Mouse (Mus musculus) neural tube, embryonic 11.5 days (tissue): ENCODE measurements around the gene Col23a1. TPM values are rescaled to one million over a fixed set of nuclear protein-coding genes. Genes with fewer than 3 reads are reported as not detected.
"Not testable (repeated sequence)": the region's sequence is repeated elsewhere in the genome, so short reads cannot be mapped to it uniquely, and the experiment has no call there.

Experiments used
- ATAC-seq: fragments of 200-750 bp; cut with Nextera tagmentation; 2 replicates; pipeline ENCODE4 v1.8.0; 2017; ENCODE audit warnings: moderate number of reproducible peaks, mild to moderate bottlenecking, moderate TSS enrichment, moderate library complexity; ENCODE audit not compliant: insufficient read depth, low FRiP score, low TSS enrichment
- DNase-seq: peaks from one replicate; pipeline ENCODE4 v3.0.0-alpha.2; 2015; ENCODE audit warnings: low spot score
- H3K27ac ChIP-seq: fragments of 300-500 bp; sonication (generic); 2 replicates; pipeline ENCODE4 v1.5.1; 2014; ENCODE audit warnings: low read depth, mild to moderate bottlenecking, low read length
- H3K27me3 ChIP-seq: fragments of 300-500 bp; sonication (generic); 2 replicates; pipeline ENCODE4 v1.6.1; 2014; ENCODE audit warnings: mild to moderate bottlenecking, low read length, mixed read lengths; ENCODE audit not compliant: control insufficient read depth, insufficient read depth
- H3K36me3 ChIP-seq: fragments of 300-500 bp; sonication (generic); 2 replicates; pipeline ENCODE4 v1.6.1; 2014; ENCODE audit warnings: mild to moderate bottlenecking, low read length, moderate library complexity, mixed read lengths; ENCODE audit not compliant: control insufficient read depth, insufficient read depth
- H3K4me1 ChIP-seq: fragments of 300-500 bp; sonication (generic); 2 replicates; pipeline ENCODE4 v1.6.1; 2014; ENCODE audit warnings: low read length, mixed read lengths; ENCODE audit not compliant: control insufficient read depth, insufficient read depth
- H3K4me2 ChIP-seq: fragments of 300-500 bp; sonication (generic); 2 replicates; pipeline ENCODE4 v1.6.1; 2014; ENCODE audit warnings: low read depth, mild to moderate bottlenecking, moderate library complexity
- H3K4me3 ChIP-seq: fragments of 300-500 bp; sonication (generic); 2 replicates; pipeline ENCODE4 v1.5.1; 2014; ENCODE audit warnings: low read depth, low read length
- H3K9ac ChIP-seq: fragments of 300-500 bp; sonication (generic); 2 replicates; pipeline ENCODE4 v1.6.1; 2014; ENCODE audit warnings: mild to moderate bottlenecking, low read length
- H3K9me3 ChIP-seq: fragments of 300-500 bp; sonication (generic); 2 replicates; pipeline ENCODE4 v1.6.1; 2016; ENCODE audit warnings: low read length; ENCODE audit not compliant: control insufficient read depth
- WGBS: fragments of 180-500 bp; shearing (Covaris S2); extraction: QIAGEN DNeasy Blood & Tissue Kit; methylation state at CpG from one replicate; pipeline ENCODE4 v1.1.7; 2014; 5-methylcytosine and 5-hydroxymethylcytosine counted together
- polyA plus RNA-seq: library from polyadenylated mRNA; unstranded; fragments of >200 nt; fragmentation: Nextera tagmentation; extraction: Ambion mirVana; gene quantifications from 2 replicates; pipeline ENCODE4 v1.2.1, GENCODE M21; 2014

Col23a1 gene
- polyA plus RNA-seq, 1 experiment from 2014 or later = 10.9 TPM

DNA sequence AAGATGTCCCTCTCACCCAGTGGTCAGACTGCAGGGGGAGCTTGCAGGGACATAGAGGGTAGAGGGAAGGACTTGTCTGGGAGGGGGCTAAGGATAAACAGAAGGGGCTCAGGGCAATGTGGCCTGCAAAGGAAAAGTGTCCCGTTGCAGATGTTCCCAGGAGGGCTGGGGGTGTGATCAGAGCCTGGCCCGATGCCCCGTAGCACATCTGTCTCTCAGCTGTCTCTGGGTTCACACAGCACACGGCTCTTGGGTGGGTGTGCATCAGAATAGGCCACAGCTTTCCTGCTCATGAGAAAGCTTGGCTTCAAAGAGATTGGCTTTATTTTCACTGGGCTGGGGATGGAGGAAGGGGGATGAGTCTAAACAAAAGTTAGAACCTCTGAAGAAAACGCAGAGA lies 62.1 kb downstream of the Col23a1 start:
- H3K9me3 ChIP-seq = no peaks in the 10 kb centered on the region
- 57% methylated on average over 5 of the region's 5 CpGs for WGBS
- H3K27me3 ChIP-seq = no peaks in the 10 kb centered on the region
- no peaks in the 10 kb centered on the region for H3K4me1 ChIP-seq
- no peaks in the 10 kb centered on the region for H3K36me3 ChIP-seq
- H3K4me3 ChIP-seq = no peak overlapping the region
- no peak for DNase-seq
- no peak overlapping the region for H3K27ac ChIP-seq
- no peak overlapping the region for H3K4me2 ChIP-seq
- ATAC-seq = no peak
- H3K9ac ChIP-seq = no peak overlapping the region

DNA sequence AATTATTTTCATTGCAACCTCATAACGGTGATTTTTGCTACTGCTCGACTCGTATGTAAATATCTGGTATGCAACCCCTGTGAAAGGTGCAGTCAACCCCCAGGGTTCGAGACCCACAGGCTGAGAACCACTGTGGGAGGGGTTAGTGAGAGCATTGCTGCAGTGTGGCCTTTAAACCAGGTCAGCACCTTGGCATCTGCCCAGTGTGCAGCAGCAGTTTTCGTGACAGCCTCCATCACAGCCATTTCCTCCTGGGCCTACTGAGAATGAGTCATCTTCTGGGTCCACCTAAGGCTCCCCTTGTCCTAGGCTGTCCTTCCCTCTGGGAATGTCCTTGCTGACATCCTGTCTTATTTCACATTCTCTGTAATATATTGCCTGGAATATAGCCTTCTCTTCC lies 64.0 kb downstream of the Col23a1 start:
- ATAC-seq = no peak
- 87% methylated on average over 5 of the region's 5 CpGs for WGBS

DNA sequence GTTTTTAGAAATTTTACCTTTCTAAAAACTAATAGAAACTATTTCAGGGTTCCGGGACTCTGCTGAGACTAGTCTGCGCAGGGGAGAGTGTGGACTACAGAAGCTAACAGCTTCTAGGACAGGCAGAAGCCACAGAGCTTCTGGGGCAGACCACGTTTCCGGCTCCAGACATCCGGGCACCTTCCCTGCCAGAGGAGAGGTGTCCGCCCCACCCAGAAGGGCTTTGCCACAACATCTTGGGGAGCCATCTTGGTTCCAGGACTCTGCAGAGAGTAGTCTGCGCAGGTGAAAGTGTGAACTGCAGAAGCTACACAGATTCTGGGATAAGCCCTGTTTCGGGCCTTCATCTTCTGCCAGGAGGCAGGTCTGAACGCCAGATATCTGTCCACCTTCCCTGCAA lies 69.3 kb downstream of the Col23a1 start:
- not testable (repeated sequence) for H3K4me2 ChIP-seq, DNase-seq, H3K9ac ChIP-seq, H3K9me3 ChIP-seq, H3K4me1 ChIP-seq, ATAC-seq, H3K27ac ChIP-seq, H3K27me3 ChIP-seq, H3K36me3 ChIP-seq, H3K4me3 ChIP-seq
- WGBS = 91% methylated on average over 9 of the region's 9 CpGs

More for the DNA sequence above, 64.0 kb downstream of the Col23a1 start:
- Histone ChIP-seq H3K9me3 (no peaks in the 10 kb centered on the region), H3K4me3 (no peak overlapping the region), H3K4me2 (no peak overlapping the region), H3K27ac (no peak overlapping the region), H3K4me1 (no peaks in the 10 kb centered on the region), H3K9ac (no peak overlapping the region), H3K27me3 (no peaks in the 10 kb centered on the region), H3K36me3 (no peaks in the 10 kb centered on the region)
- no peak for DNase-seq

DNA sequence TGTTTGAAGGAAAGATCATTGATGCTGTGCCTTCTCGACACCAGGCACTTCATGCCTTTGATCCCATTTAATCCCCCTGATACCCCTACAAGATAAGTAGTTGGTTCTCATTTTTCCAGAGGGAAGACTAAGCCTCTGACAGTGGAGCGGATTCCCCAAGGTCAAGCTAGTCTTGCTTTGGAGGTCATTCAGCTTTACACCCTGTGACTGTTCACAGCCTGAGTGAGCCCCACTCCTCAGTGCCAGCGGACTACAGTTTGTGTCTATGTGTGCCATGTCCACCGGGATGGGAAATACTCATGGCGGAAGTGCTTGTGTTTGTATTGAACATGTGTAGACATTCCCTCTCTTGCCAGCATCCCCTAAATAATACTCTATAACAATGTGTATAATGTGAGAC lies 74.6 kb downstream of the Col23a1 start:
- DNase-seq (no peak), ATAC-seq (no peak)
- no peaks in the 10 kb centered on the region for H3K4me1 ChIP-seq
- H3K27me3 ChIP-seq = no peaks in the 10 kb centered on the region
- no peaks in the 10 kb centered on the region for H3K36me3 ChIP-seq
- H3K9me3 ChIP-seq = no peaks in the 10 kb centered on the region
- H3K27ac ChIP-seq = no peak overlapping the region
- WGBS = 92% methylated on average over 5 of the region's 5 CpGs
- H3K4me3 ChIP-seq = no peak overlapping the region
- no peak overlapping the region for H3K9ac ChIP-seq
- H3K4me2 ChIP-seq = no peak overlapping the region

DNA sequence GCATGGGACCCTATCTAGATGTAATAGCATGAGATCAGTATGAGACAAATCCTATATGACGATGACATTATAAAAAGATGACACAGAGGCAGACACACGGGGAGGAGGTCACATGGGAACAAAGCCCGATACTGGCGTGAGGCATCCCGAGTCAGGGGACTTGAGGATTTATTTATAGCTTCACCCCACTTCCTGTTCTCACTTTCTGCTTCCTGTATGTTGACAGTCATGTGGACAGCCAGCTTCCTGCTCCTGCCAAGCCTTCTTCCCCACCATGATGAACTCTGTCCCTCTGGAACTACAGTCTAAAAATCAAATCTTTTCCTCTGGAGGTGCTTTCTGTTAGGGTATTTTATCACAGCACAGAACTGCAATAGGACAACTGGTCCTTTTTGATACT lies 77.6 kb downstream of the Col23a1 start:
- no peaks in the 10 kb centered on the region for H3K36me3 ChIP-seq
- ATAC-seq (no peak), DNase-seq (no peak)
- H3K4me1 ChIP-seq = no peaks in the 10 kb centered on the region
- 75% methylated on average over 5 of the region's 5 CpGs for WGBS
- H3K9me3 ChIP-seq = no peaks in the 10 kb centered on the region
- no peak overlapping the region for H3K27ac ChIP-seq
- no peak overlapping the region for H3K4me2 ChIP-seq
- no peaks in the 10 kb centered on the region for H3K27me3 ChIP-seq
- H3K4me3 ChIP-seq = no peak overlapping the region
- no peak overlapping the region for H3K9ac ChIP-seq

DNA sequence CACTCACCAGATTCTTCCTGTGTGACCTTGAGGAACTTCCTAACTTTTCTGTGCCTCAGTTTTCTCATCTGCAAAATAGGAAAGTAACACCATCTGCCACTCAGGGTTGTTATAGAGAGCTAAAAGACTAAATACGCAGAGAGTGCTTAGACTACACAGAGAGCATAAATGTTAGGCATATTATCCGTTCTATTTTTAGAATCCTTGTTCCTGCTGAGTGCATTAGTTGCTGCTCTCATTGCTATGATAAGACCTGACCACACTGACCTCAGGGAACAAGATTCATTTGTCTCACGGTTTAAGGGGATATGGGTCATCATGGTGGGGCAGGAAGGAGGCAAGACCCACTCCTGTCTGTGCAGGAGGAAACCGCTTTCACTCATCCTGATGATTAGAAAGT lies 80.6 kb downstream of the Col23a1 start:
- H3K36me3 ChIP-seq = no peaks in the 10 kb centered on the region

DNA sequence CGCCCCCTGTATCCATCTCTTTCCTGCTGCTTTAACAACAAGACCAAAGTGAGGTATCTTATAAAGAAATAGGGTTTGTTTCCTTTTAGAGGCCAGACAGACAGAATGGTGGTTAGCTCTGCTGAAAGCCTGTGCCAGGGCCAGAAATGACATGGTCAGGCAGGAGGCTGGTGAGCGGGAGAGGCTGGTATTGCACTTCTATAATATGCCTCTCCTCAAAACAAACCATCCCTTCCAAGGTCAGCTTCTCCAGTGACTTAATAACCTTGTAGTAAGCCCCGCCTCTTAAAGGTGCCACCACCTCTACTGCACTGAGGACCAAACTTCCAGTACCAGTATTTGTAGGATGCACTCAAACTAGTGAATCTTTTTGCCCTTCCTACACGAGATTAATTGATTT lies 81.6 kb downstream of the Col23a1 start:
- no peak overlapping the region for H3K4me3 ChIP-seq
- ATAC-seq (no peak), DNase-seq (no peak)
- H3K4me2 ChIP-seq = no peak overlapping the region
- H3K27me3 ChIP-seq = no peaks in the 10 kb centered on the region
- H3K27ac ChIP-seq = no peak overlapping the region
- 63% methylated on average over 4 of the region's 4 CpGs for WGBS
- H3K36me3 ChIP-seq = no peaks in the 10 kb centered on the region
- H3K4me1 ChIP-seq = no peaks in the 10 kb centered on the region
- H3K9me3 ChIP-seq = no peaks in the 10 kb centered on the region
- no peak overlapping the region for H3K9ac ChIP-seq

More for the DNA sequence above, 80.6 kb downstream of the Col23a1 start:
- Histone ChIP-seq H3K4me2 (no peak overlapping the region), H3K4me3 (no peak overlapping the region), H3K27ac (no peak overlapping the region), H3K27me3 (no peaks in the 10 kb centered on the region), H3K4me1 (no peaks in the 10 kb centered on the region), H3K9ac (no peak overlapping the region), H3K9me3 (no peaks in the 10 kb centered on the region)
- 80% methylated on average over 4 of the region's 4 CpGs for WGBS
- no peak for ATAC-seq
- DNase-seq = no peak

DNA sequence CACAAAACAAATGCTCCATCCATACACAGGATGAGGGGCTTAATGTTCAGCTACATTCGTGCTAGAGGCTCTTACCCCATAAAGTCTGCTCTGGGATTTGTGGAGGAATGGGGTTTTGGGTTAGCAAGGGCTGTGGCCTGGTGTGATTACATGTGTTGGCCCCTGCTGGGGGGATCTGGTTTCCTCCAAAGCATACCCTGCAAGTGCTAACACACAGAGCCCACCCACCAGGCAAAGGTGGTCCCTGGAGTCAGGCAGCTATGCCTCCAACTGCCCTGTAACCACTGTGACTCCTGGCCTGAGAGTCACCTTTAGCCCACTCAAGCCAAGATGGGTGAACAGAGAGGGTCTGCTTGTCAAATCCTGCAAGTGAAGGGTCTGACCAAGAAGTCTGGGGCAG lies 82.2 kb downstream of the Col23a1 start:
- 65% methylated on average over 1 of the region's 1 CpGs for WGBS
- no peaks in the 10 kb centered on the region for H3K27me3 ChIP-seq
- H3K4me1 ChIP-seq = no peaks in the 10 kb centered on the region
- H3K36me3 ChIP-seq = no peaks in the 10 kb centered on the region
- no peak overlapping the region for H3K27ac ChIP-seq
- H3K9me3 ChIP-seq = no peaks in the 10 kb centered on the region
- H3K4me2 ChIP-seq = no peak overlapping the region
- ATAC-seq (no peak), DNase-seq (no peak)
- no peak overlapping the region for H3K4me3 ChIP-seq
- no peak overlapping the region for H3K9ac ChIP-seq

DNA sequence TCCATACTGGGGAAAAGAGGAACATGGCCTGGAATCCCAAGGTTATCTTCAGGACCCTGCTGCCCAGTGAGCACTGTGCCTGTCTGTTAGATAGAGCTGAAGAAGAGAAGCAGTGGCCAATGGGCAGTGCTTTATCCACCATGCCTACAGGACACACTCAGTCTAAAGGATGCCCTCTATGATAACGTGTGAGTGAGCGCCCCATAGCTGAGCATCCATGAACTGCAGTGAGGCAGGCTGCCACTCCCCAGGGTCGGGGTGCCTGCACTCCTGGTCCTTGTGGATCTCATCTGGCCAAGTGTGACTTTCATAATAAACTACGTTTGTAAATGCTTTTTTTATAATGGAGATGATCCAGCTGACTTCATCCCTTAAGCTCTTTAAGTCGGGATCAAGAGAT lies 87.5 kb downstream of the Col23a1 start:
- DNase-seq = no peak
- Histone ChIP-seq H3K9me3 (no peaks in the 10 kb centered on the region), H3K27ac (no peak overlapping the region), H3K4me3 (no peak overlapping the region), H3K4me2 (no peak overlapping the region), H3K27me3 (no peaks in the 10 kb centered on the region), H3K4me1 (no peaks in the 10 kb centered on the region), H3K9ac (no peak overlapping the region), H3K36me3 (no peaks in the 10 kb centered on the region)
- no peak for ATAC-seq
- 74% methylated on average over 5 of the region's 5 CpGs for WGBS
